Mouse (Mus musculus) testis, adult 2 months (tissue): ENCODE results near the gene Ppargc1a. TPM values are rescaled to one million over a fixed set of nuclear protein-coding genes. Genes with fewer than 3 reads are reported as not detected.

ENCODE experiments used
- H3K27ac ChIP-seq: fragments of 200-500 bp; 2 replicates; pipeline ENCODE4 v1.5.1; 2012; ENCODE audit warnings: low read depth, low read length; ENCODE audit not compliant: control insufficient read depth, insufficient read depth
- H3K27me3 ChIP-seq: fragments of 200-500 bp; 2 replicates; pipeline ENCODE4 v1.6.1; 2012; ENCODE audit warnings: mild to moderate bottlenecking, low read length, moderate library complexity; ENCODE audit not compliant: control insufficient read depth, insufficient read depth
- H3K36me3 ChIP-seq: fragments of 200-500 bp; 2 replicates; pipeline ENCODE4 v1.6.1; 2012; ENCODE audit warnings: mild to moderate bottlenecking, low read length; ENCODE audit not compliant: control insufficient read depth, insufficient read depth
- H3K4me1 ChIP-seq: fragments of 200-500 bp; 2 replicates; pipeline ENCODE4 v1.6.1; 2012; ENCODE audit warnings: low read length; ENCODE audit not compliant: control insufficient read depth, insufficient read depth
- H3K4me3 ChIP-seq: fragments of 200-500 bp; 2 replicates; pipeline ENCODE4 v1.5.1; 2012; ENCODE audit warnings: low read depth, mild to moderate bottlenecking, low read length, moderate library complexity, mixed read lengths; ENCODE audit not compliant: control insufficient read depth
- CTCF ChIP-seq: fragments of 200-500 bp; IDR thresholded peaks from 2 replicates; pipeline ENCODE4 v1.5.1; 2012; ENCODE audit warnings: low read depth, mild to moderate bottlenecking, inconsistent platforms, low read length, moderate library complexity; ENCODE audit not compliant: control insufficient read depth, insufficient read depth, insufficient replicate concordance
- POLR2A ChIP-seq: fragments of 200-500 bp; IDR thresholded peaks from 2 replicates; pipeline ENCODE4 v1.6.1; 2012; ENCODE audit warnings: low read depth, mild to moderate bottlenecking, inconsistent platforms, low read length, moderate library complexity; ENCODE audit not compliant: control insufficient read depth
- polyA plus RNA-seq: library from polyadenylated mRNA; depleted of rRNA; stranded (reverse); fragments of >200 nt; gene quantifications from 2 replicates; pipeline ENCODE4 v1.2.3, GENCODE M21; 2012

The Ppargc1a gene
- polyA plus RNA-seq, 1 experiment, result 0.89 TPM

DNA sequence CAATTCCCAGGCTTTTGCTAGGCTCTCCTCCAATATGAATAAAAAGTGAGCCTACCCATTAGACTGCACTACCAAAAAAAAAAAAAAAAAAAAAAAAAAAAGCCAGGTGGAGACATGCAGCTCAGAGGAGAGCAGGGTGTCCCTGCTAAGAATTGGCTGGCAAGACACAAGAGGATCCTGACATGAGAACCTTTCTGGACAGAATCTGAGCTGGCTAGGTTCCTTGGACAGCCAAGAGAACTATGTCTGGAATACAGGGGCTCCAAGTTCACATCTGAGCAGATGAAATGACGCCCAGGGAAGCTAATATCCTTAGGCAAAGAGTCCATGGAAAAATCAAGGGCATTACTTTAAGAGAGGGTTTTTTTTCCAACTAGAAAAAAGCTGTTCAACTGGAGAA lies 33.1 kb downstream of the Ppargc1a start:
- Histone ChIP-seq H3K4me3 (no peak overlapping the region), H3K27me3 (no peaks in the 10 kb centered on the region), H3K36me3 (no peaks in the 10 kb centered on the region), H3K27ac (no peak overlapping the region), H3K4me1 (no peaks in the 10 kb centered on the region)
- no peak for TF ChIP-seq CTCF
- no peak for TF ChIP-seq POLR2A

GRCm38 (mm10) chr5:51531286-51531685 lies 36.2 kb downstream of the Ppargc1a start:
- no peak for TF ChIP-seq POLR2A
- H3K4me1 ChIP-seq, result no peaks in the 10 kb centered on the region
- no peaks in the 10 kb centered on the region for H3K36me3 ChIP-seq
- H3K27me3 ChIP-seq, result no peaks in the 10 kb centered on the region
- no peak overlapping the region for H3K27ac ChIP-seq
- H3K4me3 ChIP-seq, result no peak overlapping the region

- H3K27me3 ChIP-seq, result no peaks in the 10 kb centered on the region
- no peak overlapping the region for H3K27ac ChIP-seq
- TF ChIP-seq POLR2A (no peak), CTCF (no peak)
- no peaks in the 10 kb centered on the region for H3K36me3 ChIP-seq
- no peaks in the 10 kb centered on the region for H3K4me1 ChIP-seq
- H3K4me3 ChIP-seq, result no peak overlapping the region
Observed at GRCm38 (mm10) chr5:51529444-51529843, 38.1 kb downstream of the Ppargc1a start.

DNA sequence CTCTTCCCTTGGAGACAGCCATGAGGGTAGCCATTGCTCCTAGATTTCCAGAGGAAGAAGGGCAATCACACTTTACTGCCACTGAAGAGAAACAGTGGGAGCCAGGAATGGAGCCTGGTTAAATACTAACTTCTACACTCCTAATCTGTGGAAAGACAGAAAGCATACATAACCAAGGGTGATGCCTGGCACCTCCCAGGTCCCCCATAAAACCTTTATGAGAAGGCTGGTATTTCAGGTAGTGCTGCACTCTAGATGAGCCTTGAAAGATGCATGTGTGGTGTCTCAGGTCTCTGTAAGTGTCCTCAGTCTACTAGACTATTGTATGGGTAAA lies 39.4 kb downstream of the Ppargc1a start:
- no peaks in the 10 kb centered on the region for H3K36me3 ChIP-seq
- no peaks in the 10 kb centered on the region for H3K4me1 ChIP-seq
- no peaks in the 10 kb centered on the region for H3K27me3 ChIP-seq
- no peak for TF ChIP-seq CTCF
- TF ChIP-seq POLR2A, result no peak
- H3K4me3 ChIP-seq, result no peak overlapping the region
- no peak overlapping the region for H3K27ac ChIP-seq

GRCm38 (mm10) chr5:51527498-51528164 lies 39.9 kb downstream of the Ppargc1a start:
- TF ChIP-seq POLR2A, result no peak
- no peak for TF ChIP-seq CTCF
- Histone ChIP-seq H3K27me3 (no peaks in the 10 kb centered on the region), H3K4me3 (no peak overlapping the region), H3K36me3 (no peaks in the 10 kb centered on the region), H3K4me1 (no peaks in the 10 kb centered on the region), H3K27ac (no peak overlapping the region)

DNA sequence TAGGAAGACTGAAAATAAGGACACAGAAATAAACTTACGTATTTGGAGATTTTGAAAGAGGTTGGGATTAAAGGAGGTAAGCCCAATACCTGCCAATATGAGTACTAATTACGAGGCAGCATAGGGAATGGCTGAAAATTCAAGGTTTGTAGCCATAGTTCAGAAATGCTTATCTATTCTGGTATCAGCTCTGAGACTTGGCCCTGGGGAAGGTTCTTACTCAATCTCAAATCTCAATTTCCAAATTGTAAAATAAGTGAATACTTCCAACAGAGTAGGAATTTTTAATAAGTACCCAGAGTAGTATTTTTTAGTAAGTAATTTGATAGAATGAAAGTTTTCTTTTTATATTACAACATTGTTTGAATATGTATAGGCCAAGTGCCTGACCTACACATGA lies 41.7 kb downstream of the Ppargc1a start:
- Histone ChIP-seq H3K36me3 (no peaks in the 10 kb centered on the region), H3K4me1 (no peaks in the 10 kb centered on the region), H3K4me3 (no peak overlapping the region), H3K27me3 (no peaks in the 10 kb centered on the region), H3K27ac (no peak overlapping the region)
- no peak for TF ChIP-seq CTCF
- no peak for TF ChIP-seq POLR2A

- TF ChIP-seq POLR2A, result no peak
- no peak for TF ChIP-seq CTCF
- no peak overlapping the region for H3K27ac ChIP-seq
- no peaks in the 10 kb centered on the region for H3K27me3 ChIP-seq
Observed at GRCm38 (mm10) chr5:51520807-51521206, 46.7 kb downstream of the Ppargc1a start.

GRCm38 (mm10) chr5:51517440-51518187 lies 49.9 kb downstream of the Ppargc1a start:
- Histone ChIP-seq H3K27ac (no peak overlapping the region), H3K27me3 (no peaks in the 10 kb centered on the region), H3K36me3 (no peaks in the 10 kb centered on the region), H3K4me3 (no peak overlapping the region), H3K4me1 (no peaks in the 10 kb centered on the region)
- no peak for TF ChIP-seq CTCF

More at GRCm38 (mm10) chr5:51520807-51521206, 46.7 kb downstream of the Ppargc1a start:
- H3K36me3 ChIP-seq, result no peaks in the 10 kb centered on the region
- H3K4me1 ChIP-seq, result no peaks in the 10 kb centered on the region
- H3K4me3 ChIP-seq, result no peak overlapping the region
